Mouse (Mus musculus) liver, postnatal 0 days (tissue): ENCODE measurements at regions not wholly inside any gene's neighbourhood (a gene's known extent, or its start where the extent isn't known, plus 50 kb on each side); places are given as distances from the start of the nearest gene placed in this dataset.

ENCODE experiments used
- CTCF ChIP-seq: sonication (generic); IDR thresholded peaks from 2 replicates; pipeline ENCODE4 v1.5.1; 2016; ENCODE audit warnings: antibody characterized with exemption, low read depth
- EP300 ChIP-seq: IDR thresholded peaks from 2 replicates; pipeline ENCODE4 v1.6.1; 2016; ENCODE audit warnings: antibody characterized with exemption, low read depth, mild to moderate bottlenecking

- TF ChIP-seq CTCF (no peak), EP300 (no peak)
Observed at GRCm38 (mm10) chr3:115818734-115819133, 68.9 kb upstream of the Dph5 start.
